Mouse (Mus musculus) testis, adult 2 months (tissue): ENCODE results near the gene Urm1. TPM values are rescaled to one million over a fixed set of nuclear protein-coding genes. Genes with fewer than 3 reads are reported as not detected.
A peak's percentile ranks its signal among the peaks of the same experiment; 100 is the strongest.
"Not testable (repeated sequence)": the region's sequence is repeated elsewhere in the genome, so short reads cannot be mapped to it uniquely, and the experiment has no call there.

Source experiments
- H3K27ac ChIP-seq: fragments of 200-500 bp; 2 replicates; pipeline ENCODE4 v1.5.1; 2012; ENCODE audit warnings: low read depth, low read length; ENCODE audit not compliant: control insufficient read depth, insufficient read depth
- H3K27me3 ChIP-seq: fragments of 200-500 bp; 2 replicates; pipeline ENCODE4 v1.6.1; 2012; ENCODE audit warnings: mild to moderate bottlenecking, low read length, moderate library complexity; ENCODE audit not compliant: control insufficient read depth, insufficient read depth
- H3K36me3 ChIP-seq: fragments of 200-500 bp; 2 replicates; pipeline ENCODE4 v1.6.1; 2012; ENCODE audit warnings: mild to moderate bottlenecking, low read length; ENCODE audit not compliant: control insufficient read depth, insufficient read depth
- H3K4me1 ChIP-seq: fragments of 200-500 bp; 2 replicates; pipeline ENCODE4 v1.6.1; 2012; ENCODE audit warnings: low read length; ENCODE audit not compliant: control insufficient read depth, insufficient read depth
- H3K4me3 ChIP-seq: fragments of 200-500 bp; 2 replicates; pipeline ENCODE4 v1.5.1; 2012; ENCODE audit warnings: low read depth, mild to moderate bottlenecking, low read length, moderate library complexity, mixed read lengths; ENCODE audit not compliant: control insufficient read depth
- CTCF ChIP-seq: fragments of 200-500 bp; IDR thresholded peaks from 2 replicates; pipeline ENCODE4 v1.5.1; 2012; ENCODE audit warnings: low read depth, mild to moderate bottlenecking, inconsistent platforms, low read length, moderate library complexity; ENCODE audit not compliant: control insufficient read depth, insufficient read depth, insufficient replicate concordance
- POLR2A ChIP-seq: fragments of 200-500 bp; IDR thresholded peaks from 2 replicates; pipeline ENCODE4 v1.6.1; 2012; ENCODE audit warnings: low read depth, mild to moderate bottlenecking, inconsistent platforms, low read length, moderate library complexity; ENCODE audit not compliant: control insufficient read depth
- polyA plus RNA-seq: library from polyadenylated mRNA; depleted of rRNA; stranded (reverse); fragments of >200 nt; gene quantifications from 2 replicates; pipeline ENCODE4 v1.2.3, GENCODE M21; 2012

Gene Urm1
- polyA plus RNA-seq, 1 experiment = 25.1 TPM

DNA sequence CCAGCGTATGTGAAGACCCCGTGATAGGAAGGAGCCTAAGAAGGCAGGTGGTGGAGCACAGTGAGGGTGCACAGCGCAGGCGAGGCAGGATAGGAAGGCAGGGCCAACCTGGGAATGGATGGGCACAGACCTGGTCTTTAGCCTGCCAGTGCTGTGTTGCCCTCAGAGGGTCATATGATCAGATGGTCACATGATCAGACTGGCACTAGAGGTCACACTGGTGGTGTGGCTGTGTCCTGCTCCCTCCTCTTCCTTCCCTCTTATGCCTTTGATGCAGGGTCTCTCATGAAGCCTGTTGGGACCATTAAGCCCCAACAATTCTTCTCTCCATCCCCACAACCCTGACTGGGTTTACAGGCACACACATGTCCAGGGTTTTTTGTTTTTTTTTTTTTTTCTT is 53.9 kb downstream of the Urm1 start:
- H3K4me1 ChIP-seq = peaks cover 10% of the 10 kb centered on the region
- no peak overlapping the region for H3K27ac ChIP-seq
- TF ChIP-seq CTCF (no peak), POLR2A (no peak)
- no peak overlapping the region for H3K4me3 ChIP-seq
- no peaks in the 10 kb centered on the region for H3K36me3 ChIP-seq
- no peaks in the 10 kb centered on the region for H3K27me3 ChIP-seq

DNA sequence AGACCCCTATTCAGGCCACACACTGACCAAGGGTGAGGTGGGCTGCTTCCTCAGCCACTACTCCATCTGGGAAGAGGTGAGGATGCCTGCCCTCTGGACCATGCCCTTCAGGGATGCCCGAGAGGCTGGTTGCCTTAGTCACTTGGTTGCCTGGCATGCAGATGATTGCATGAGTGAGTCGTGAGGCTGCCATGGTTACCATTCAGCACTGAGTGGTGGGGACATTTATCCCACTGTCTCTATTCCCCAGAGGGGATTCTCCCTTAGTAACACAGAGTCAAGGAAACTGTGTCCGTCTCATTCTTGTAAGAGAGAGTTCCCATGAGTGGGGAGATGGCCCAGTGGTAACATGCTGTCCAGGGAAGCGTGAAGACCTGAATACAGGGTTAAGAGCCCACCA is 58.2 kb downstream of the Urm1 start:
- Histone ChIP-seq H3K27me3 (no peaks in the 10 kb centered on the region), H3K4me3 (no peak overlapping the region), H3K27ac (no peak overlapping the region), H3K36me3 (no peaks in the 10 kb centered on the region), H3K4me1 (0 out of 2 replicates have a peak, but pooled peaks cover 2% of the 10 kb centered on the region)
- no peak for TF ChIP-seq POLR2A
- no peak for TF ChIP-seq CTCF

DNA sequence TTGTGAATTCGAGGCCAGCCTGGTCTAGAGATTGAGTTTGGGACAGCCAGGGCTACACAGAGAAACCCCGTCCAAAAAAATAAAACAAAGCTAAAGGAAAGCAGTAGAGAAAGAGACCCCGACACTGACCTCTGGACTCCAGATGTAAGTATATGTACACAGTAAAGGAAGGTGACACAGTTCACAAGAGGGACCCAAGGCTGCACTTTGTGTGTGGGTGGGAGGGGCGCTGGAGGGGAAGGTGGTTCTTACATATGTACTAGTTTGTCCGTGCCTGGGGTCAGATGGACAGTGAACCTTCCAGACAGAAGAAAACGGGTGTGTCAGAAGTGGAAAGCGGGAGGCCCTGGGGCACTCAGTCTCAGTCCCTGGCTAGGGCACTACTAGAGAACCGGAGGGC is 59.3 kb downstream of the Urm1 start:
- TF ChIP-seq POLR2A (no peak), CTCF (no peak)
- Histone ChIP-seq H3K36me3 (no peaks in the 10 kb centered on the region), H3K27ac (peak overlapping the region; percentile 65), H3K4me3 (no peak overlapping the region), H3K27me3 (no peaks in the 10 kb centered on the region), H3K4me1 (0 out of 2 replicates have a peak, but pooled peaks cover 2% of the 10 kb centered on the region)

DNA sequence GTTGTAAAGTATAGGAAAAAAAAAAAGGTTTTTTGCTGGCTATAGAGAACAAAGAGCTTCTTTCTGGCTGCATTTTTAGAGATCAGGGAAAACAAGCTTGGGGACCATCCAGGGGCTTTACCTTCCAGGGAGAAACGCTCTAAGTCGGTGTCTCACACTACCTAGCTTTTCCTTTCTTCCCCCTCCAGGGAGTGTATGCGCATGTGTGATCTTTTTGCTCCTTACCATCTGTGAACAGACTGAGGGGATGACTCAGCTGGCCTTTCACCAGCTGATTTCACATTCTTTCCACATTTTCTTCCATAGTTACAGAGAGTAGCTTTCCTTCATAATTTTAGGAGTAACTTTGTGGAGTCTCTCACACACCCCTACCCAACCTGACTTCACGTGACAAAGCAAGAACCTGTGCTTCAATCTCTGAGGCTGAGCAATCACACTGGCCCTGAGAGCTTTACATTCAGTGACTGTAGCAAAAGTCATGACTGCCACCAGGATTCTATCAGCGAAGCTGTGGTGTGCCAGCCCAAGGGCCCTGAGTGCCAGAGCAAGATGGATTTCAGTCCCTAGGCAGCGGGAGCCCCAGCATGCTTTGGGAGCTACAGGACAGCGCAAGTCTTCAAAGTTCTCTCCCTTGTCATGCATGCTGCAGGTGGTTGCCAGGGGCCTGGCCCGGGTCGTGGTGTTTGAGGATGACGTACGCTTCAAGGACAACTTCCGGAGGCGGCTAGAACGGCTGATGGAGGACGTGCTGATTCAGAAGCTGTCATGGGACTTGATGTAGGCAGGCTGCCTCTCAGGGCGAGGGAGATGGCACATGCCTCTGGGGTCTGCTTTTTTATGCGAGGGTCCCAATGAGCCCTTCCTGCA is 60.3 kb downstream of the Urm1 start:
- H3K4me3 ChIP-seq = no peak overlapping the region
- TF ChIP-seq CTCF (no peak), POLR2A (no peak)
- H3K4me1 ChIP-seq = 0 out of 2 replicates have a peak, but pooled peaks cover 2% of the 10 kb centered on the region
- H3K27me3 ChIP-seq = no peaks in the 10 kb centered on the region
- H3K27ac ChIP-seq = peak overlapping the region; percentile 83
- no peaks in the 10 kb centered on the region for H3K36me3 ChIP-seq

DNA sequence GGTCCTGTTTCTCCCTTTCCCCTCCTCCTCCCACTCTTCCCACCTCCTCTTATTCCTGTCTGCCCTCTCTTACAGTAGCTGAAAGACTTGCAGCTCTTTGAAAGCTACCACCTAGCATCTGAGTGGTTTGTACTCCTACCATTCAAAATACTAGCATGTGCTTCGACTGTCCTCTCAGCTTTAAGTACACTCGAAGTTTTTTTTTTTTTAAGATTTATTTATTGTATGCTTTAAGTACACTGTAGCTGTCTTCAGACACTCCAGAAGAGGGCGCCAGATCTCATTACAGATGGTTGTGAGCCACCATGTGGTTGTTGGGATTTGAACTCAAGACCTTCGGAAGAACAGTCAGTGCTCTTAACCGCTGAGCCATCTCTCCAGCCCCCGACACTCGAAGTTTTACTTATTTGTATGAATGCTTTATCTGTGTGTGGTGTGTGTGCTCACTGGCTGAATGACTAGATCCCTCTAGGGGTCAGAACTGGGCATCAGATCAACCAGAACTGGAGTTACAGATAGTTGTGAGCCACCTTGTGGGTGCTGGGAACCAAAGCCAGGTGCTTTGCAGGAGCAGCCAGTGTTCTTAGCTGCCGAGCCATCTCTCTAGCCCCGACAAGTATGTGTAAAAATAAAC is 66.9 kb downstream of the Urm1 start:
- not testable (repeated sequence) for H3K36me3 ChIP-seq, H3K27ac ChIP-seq, H3K4me3 ChIP-seq, H3K27me3 ChIP-seq
- H3K4me1 ChIP-seq = peaks cover 12% of the 10 kb centered on the region

DNA sequence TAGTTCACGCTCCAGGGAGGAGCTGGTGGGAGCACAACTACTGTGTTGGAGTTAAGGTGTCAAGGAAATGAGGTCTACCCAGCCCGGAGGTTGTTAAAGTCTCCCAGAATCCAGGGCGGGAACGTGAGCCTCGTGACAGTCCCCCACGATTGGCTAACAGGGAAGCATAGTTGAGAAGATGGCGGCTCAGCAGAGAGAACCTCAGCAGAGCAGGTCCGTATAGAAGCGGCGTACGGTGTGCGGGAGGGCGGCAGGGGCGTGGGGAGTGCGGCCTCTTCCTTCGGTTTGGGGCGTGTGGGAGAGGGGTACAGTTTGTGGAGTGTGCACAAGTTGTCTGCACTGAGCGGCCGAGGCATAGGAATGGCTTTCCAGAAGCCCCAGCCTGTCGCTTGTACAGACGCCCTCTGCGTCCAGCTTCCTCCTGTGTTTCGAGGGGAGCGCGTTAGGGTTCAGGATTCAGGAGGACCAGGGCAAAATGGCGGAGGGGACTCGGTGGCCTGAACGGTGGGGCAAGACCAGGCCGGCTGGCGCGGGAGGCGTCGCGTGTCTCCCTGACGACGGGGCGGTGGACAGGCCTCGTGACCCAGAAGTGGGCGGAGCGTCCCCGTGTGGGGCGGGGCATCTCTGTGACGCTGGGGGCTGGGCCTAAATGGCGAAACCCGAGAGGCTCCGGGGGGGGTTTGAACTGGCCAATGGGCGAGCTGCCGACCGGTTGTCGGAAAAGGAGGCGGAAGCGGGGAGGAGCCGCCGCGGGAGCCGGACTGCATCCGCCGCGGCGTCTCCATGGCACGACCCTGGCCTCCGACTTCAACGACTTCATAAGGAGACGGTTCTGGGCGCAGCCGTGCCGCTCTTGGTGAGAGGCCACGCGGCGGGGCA is 69.4 kb downstream of the Urm1 start, which contains the start of gene Odf2:
TSS of gene Odf2 (plus strand) at position 156 of the 879 bp plus-strand sequence.
- TF ChIP-seq CTCF = no peak
- TF ChIP-seq POLR2A = peak; percentile 96

More for the DNA sequence above, 69.4 kb downstream of the Urm1 start, which contains the start of gene Odf2:
- Histone ChIP-seq H3K4me3 (peak within 1 kb of the TSS; percentile 96), H3K4me1 (peaks cover 12% of the 10 kb centered on the region), H3K27me3 (no peaks in the 10 kb centered on the region), H3K27ac (peak within 1 kb of the TSS; percentile 98), H3K36me3 (peaks cover 7% of the 10 kb centered on the region)
